Mouse (Mus musculus) embryonic fibroblast, embryonic 13.5 days (primary cell): ENCODE data around the gene Fgb.

ENCODE experiments used
- CTCF ChIP-seq: IDR thresholded peaks from 2 replicates; pipeline ENCODE4 v1.5.1; 2011; ENCODE audit warnings: mild to moderate bottlenecking, control low read depth, low read length, moderate library complexity, borderline replicate concordance; ENCODE audit not compliant: insufficient read depth
- POLR2A ChIP-seq: IDR thresholded peaks from 2 replicates; pipeline ENCODE4 v1.6.1; 2011; ENCODE audit warnings: low read depth, mild to moderate bottlenecking, control low read depth, low read length, moderate library complexity

- TF ChIP-seq CTCF, result no peak
- no peak for TF ChIP-seq POLR2A
Measured at GRCm38 (mm10) chr3:83033801-83034200, 15.9 kb downstream of the Fgb start.
